Mouse (Mus musculus): ENCODE measurements around the gene Cnnm2. TPM values are rescaled to one million over a fixed set of nuclear protein-coding genes. Genes with fewer than 3 reads are reported as not detected.
"Not testable (repeated sequence)": the region's sequence is repeated elsewhere in the genome, so short reads cannot be mapped to it uniquely, and the experiment has no call there.

Cnnm2 gene
- polyA plus RNA-seq, 1 experiment from 2014 or later: 8.1 TPM

DNA sequence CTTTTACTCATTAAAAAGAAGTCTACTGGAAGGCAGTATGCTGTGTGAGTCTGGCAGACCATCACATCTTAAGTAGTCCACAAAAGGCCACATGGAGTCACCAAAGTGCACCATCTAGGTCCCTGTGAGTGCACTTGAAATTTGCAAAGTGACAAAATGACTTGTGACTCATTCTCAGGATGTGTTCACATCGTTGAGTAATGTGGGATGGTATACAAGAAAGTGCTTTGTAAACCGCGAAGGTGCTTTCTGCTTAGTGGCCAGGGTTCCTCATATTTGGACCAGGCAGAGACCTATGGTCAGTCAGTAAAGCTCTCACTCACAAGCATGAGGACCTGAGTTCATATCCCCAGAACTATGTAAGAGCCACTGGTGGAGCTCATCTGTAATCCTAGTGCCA, 13.6 kb upstream of the Cnnm2 start:
- Histone ChIP-seq H3K4me1 (ENCODE audit: control insufficient read depth, insufficient read depth, low read length) (0 out of 2 replicates have a peak, but pooled peaks cover 4% of the 10 kb centered on the region), H3K27me3 (ENCODE audit: control insufficient read depth, insufficient read depth, low read length) (no peaks in the 10 kb centered on the region), H3K4me2 (ENCODE audit: low read length) (no peak overlapping the region), H3K27ac (replicated peaks; ENCODE audit: low read depth, low read length) (no peak overlapping the region), H3K4me3 (replicated peaks; ENCODE audit: low read depth, low read length) (no peak overlapping the region), H3K36me3 (ENCODE audit: control insufficient read depth, insufficient read depth, low read length) (no peaks in the 10 kb centered on the region), H3K9me3 (ENCODE audit: control insufficient read depth, low read length) (no peaks in the 10 kb centered on the region), H3K9ac (replicated peaks; ENCODE audit: low read length) (no peak overlapping the region)
- no peak for ATAC-seq (ENCODE audit: low FRiP score, low TSS enrichment)
- DNase-seq: no peak
- WGBS: 91% methylated on average over 3 of the region's 3 CpGs

DNA sequence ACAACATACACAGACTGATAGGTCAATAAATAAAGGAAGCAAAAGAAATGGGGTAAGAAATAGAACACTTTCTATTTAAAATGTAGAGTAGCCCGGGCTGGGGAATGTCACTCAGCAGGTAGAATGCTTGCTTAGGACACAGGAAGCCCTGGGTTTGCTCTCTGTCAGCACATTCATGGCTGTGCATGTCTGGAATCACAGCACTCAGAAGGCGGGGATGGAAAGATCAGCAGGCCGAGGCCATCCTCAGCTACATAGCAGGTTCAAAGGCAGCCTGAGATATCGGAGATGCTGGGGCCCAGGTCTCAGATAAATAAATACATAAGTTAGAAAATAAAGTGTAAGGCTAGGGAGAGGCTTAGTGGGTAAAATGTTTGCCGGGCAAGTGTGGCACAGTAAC, 9.2 kb upstream of the Cnnm2 start:
- H3K4me2 ChIP-seq (ENCODE audit: low read length): no peak overlapping the region
- 92% methylated on average over 5 of the region's 5 CpGs for WGBS
- no peak overlapping the region for H3K4me3 ChIP-seq (replicated peaks; ENCODE audit: low read depth, low read length)
- no peak for ATAC-seq (ENCODE audit: low FRiP score, low TSS enrichment)
- no peaks in the 10 kb centered on the region for H3K36me3 ChIP-seq (ENCODE audit: control insufficient read depth, insufficient read depth, low read length)
- H3K4me1 ChIP-seq (ENCODE audit: control insufficient read depth, insufficient read depth, low read length): no peaks in the 10 kb centered on the region
- no peaks in the 10 kb centered on the region for H3K27me3 ChIP-seq (ENCODE audit: control insufficient read depth, insufficient read depth, low read length)
- no peak for DNase-seq
- no peak overlapping the region for H3K9ac ChIP-seq (replicated peaks; ENCODE audit: low read length)
- no peak overlapping the region for H3K27ac ChIP-seq (replicated peaks; ENCODE audit: low read depth, low read length)
- H3K9me3 ChIP-seq (ENCODE audit: control insufficient read depth, low read length): no peaks in the 10 kb centered on the region

DNA sequence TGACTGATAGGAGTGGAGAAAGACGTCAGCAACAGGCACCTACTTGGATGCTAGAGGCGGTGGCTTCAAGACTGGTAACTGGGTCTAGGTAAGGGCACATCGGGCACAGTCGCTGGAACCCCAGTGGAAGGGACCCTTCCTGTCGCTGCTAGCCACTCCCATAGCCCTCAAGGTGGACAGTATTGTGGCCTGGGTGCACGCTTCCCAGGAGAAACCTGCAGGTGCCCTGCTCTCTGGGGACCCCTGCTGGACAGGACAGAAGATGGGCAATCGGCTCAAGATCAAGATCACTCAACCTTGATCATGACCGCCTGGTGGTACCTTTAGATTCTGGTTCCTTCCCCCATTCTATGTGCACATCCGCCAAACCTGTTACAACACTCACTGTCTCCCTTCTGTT, 6.3 kb upstream of the Cnnm2 start:
- WGBS: 52% methylated on average over 9 of the region's 9 CpGs
- no peak overlapping the region for H3K27ac ChIP-seq (replicated peaks; ENCODE audit: low read depth, low read length)
- H3K9me3 ChIP-seq (ENCODE audit: control insufficient read depth, low read length): no peaks in the 10 kb centered on the region
- ATAC-seq (ENCODE audit: low FRiP score, low TSS enrichment) (no peak), DNase-seq (no peak)
- H3K36me3 ChIP-seq (ENCODE audit: control insufficient read depth, insufficient read depth, low read length): no peaks in the 10 kb centered on the region
- no peak overlapping the region for H3K4me3 ChIP-seq (replicated peaks; ENCODE audit: low read depth, low read length)
- H3K4me1 ChIP-seq (ENCODE audit: control insufficient read depth, insufficient read depth, low read length): no peaks in the 10 kb centered on the region
- no peak overlapping the region for H3K9ac ChIP-seq (replicated peaks; ENCODE audit: low read length)
- H3K27me3 ChIP-seq (ENCODE audit: control insufficient read depth, insufficient read depth, low read length): peaks cover 12% of the 10 kb centered on the region
- no peak overlapping the region for H3K4me2 ChIP-seq (ENCODE audit: low read length)

DNA sequence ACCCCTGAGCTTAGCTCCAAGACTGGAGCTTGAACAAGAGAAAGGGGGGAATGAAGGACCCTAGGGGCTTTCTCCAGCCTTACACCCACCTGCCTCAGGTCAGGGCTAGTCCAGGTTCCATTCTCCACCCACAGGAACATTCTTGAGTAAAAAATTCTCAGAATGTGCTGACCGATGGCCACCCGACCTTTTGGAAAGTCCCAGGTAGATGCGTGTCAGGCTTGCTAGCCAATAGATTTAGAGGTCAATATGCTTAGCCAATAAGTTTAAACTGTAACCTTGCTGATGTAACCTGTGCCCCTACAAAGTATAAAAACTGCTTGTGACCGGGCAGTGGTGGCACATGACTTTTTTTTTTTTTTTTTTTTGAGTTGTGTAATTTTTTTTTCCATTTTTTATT, 5.2 kb upstream of the Cnnm2 start:
- no peaks in the 10 kb centered on the region for H3K36me3 ChIP-seq (ENCODE audit: control insufficient read depth, insufficient read depth, low read length)
- DNase-seq (no peak), ATAC-seq (ENCODE audit: low FRiP score, low TSS enrichment) (no peak)
- 93% methylated on average over 4 of the region's 4 CpGs for WGBS
- no peaks in the 10 kb centered on the region for H3K4me1 ChIP-seq (ENCODE audit: control insufficient read depth, insufficient read depth, low read length)
- H3K9me3 ChIP-seq (ENCODE audit: control insufficient read depth, low read length): no peaks in the 10 kb centered on the region
- H3K9ac ChIP-seq (replicated peaks; ENCODE audit: low read length): no peak overlapping the region
- H3K4me2 ChIP-seq (ENCODE audit: low read length): no peak overlapping the region
- no peak overlapping the region for H3K4me3 ChIP-seq (replicated peaks; ENCODE audit: low read depth, low read length)
- H3K27ac ChIP-seq (replicated peaks; ENCODE audit: low read depth, low read length): no peak overlapping the region
- H3K27me3 ChIP-seq (ENCODE audit: control insufficient read depth, insufficient read depth, low read length): peaks cover 12% of the 10 kb centered on the region

DNA sequence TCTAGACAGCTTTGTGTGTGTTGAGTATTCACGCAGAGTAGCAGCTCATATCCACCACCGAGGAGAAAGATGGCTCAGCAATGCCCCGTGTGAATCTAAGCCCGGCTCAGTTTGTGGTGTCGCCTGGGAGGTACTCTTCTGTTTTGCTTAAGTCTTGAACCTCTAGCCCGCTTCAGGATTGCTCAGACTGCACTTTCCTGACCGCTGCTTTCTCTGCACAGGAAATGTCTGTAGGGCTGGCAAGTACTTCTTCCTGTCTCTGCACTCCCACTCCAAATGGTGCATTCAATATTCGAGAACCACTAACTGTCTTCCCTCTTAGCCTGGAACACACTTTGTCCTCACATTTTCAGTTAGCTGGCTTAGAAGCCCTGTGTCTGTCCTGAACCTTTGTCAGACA, 2.3 kb upstream of the Cnnm2 start:
- DNase-seq (no peak), ATAC-seq (ENCODE audit: low FRiP score, low TSS enrichment) (no peak)
- Histone ChIP-seq H3K9me3 (ENCODE audit: control insufficient read depth, low read length) (no peaks in the 10 kb centered on the region), H3K27ac (replicated peaks; ENCODE audit: low read depth, low read length) (no peak overlapping the region), H3K36me3 (ENCODE audit: control insufficient read depth, insufficient read depth, low read length) (no peaks in the 10 kb centered on the region), H3K9ac (replicated peaks; ENCODE audit: low read length) (no peak overlapping the region), H3K4me1 (ENCODE audit: control insufficient read depth, insufficient read depth, low read length) (peaks cover 14% of the 10 kb centered on the region), H3K4me2 (ENCODE audit: low read length) (no peak overlapping the region), H3K4me3 (replicated peaks; ENCODE audit: low read depth, low read length) (no peak overlapping the region), H3K27me3 (ENCODE audit: control insufficient read depth, insufficient read depth, low read length) (peaks cover 12% of the 10 kb centered on the region)
- WGBS: 69% methylated on average over 8 of the region's 8 CpGs

DNA sequence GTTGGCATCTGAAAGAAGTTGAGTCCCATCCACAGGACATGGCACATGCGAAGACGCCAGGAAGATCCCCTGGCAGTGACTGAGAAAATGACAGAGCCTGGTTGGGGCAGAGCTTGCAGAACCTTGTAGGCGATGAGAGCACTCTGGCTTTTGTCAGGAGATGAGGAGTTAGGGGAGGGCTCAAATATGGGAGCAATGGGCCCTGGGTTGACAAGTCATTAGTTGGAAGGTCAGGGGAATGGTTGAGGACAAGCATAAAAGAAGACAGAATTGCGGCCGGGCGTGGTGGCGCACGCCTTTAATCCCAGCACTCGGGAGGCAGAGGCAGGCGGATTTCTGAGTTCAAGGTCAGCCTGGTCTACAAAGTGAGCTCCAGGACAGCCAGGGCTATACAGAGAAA, 1.5 kb upstream of the Cnnm2 start:
- H3K4me3 ChIP-seq (replicated peaks; ENCODE audit: low read depth, low read length); ATAC-seq (ENCODE audit: low FRiP score, low TSS enrichment); H3K36me3 ChIP-seq (ENCODE audit: control insufficient read depth, insufficient read depth, low read length); H3K4me2 ChIP-seq (ENCODE audit: low read length); H3K27ac ChIP-seq (replicated peaks; ENCODE audit: low read depth, low read length); H3K9me3 ChIP-seq (ENCODE audit: control insufficient read depth, low read length); DNase-seq; H3K9ac ChIP-seq (replicated peaks; ENCODE audit: low read length): not testable (repeated sequence)
- 87% methylated on average over 10 of the region's 10 CpGs for WGBS
- H3K27me3 ChIP-seq (ENCODE audit: control insufficient read depth, insufficient read depth, low read length): peaks cover 12% of the 10 kb centered on the region
- peaks cover 22% of the 10 kb centered on the region for H3K4me1 ChIP-seq (ENCODE audit: control insufficient read depth, insufficient read depth, low read length)

DNA sequence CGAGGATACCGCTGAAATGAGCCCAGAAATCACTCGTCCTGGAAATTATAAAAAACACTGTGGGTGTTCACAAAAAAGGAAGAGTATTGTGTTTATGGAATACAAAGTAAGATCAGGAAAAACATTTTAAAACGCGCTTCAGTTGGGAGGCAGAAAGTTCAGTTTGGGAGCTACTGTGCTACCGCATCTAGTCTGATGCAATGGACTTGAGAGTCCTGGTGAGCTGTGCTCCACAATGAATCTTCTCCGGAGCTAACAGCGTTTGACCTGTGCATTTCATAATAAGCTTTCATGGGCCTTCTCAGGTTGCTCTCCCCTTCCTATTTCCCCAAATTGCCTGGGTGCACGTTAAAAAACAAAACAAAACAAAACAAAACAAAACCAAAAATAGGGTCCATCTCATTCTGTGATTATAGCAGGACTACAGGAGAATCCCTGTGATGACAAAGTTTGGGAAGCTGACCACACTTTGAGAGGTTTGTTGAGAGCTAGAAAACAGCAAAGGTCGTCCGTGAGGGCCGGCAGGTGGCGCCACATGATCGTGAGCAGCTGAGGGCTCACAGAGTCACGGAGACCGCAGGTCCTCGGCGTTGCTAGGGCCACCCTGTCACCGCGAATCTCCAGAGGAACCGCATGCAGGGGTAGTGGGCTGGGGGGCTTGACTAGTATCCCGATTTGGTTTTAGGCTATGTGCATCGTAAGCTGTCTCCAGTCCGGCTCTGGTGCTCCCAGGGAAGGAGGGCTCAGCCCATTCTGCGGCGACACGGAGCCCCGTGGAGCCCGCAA, 828 bp upstream of the Cnnm2 start:
- Histone ChIP-seq H3K4me1 (ENCODE audit: control insufficient read depth, insufficient read depth, low read length) (peaks cover 27% of the 10 kb centered on the region), H3K4me2 (ENCODE audit: low read length) (peak overlapping the region; percentile 100), H3K9me3 (ENCODE audit: control insufficient read depth, low read length) (no peaks in the 10 kb centered on the region), H3K27me3 (ENCODE audit: control insufficient read depth, insufficient read depth, low read length) (peaks cover 12% of the 10 kb centered on the region), H3K27ac (replicated peaks; ENCODE audit: low read depth, low read length) (peak overlapping the region; percentile 74), H3K4me3 (replicated peaks; ENCODE audit: low read depth, low read length) (peak overlapping the region; percentile 85), H3K9ac (replicated peaks; ENCODE audit: low read length) (peak overlapping the region; percentile 36), H3K36me3 (ENCODE audit: control insufficient read depth, insufficient read depth, low read length) (no peaks in the 10 kb centered on the region)
- DNase-seq: peak; percentile 93
- WGBS: 18% methylated on average over 29 of the region's 29 CpGs
- ATAC-seq (ENCODE audit: low FRiP score, low TSS enrichment): peak; percentile 65

DNA sequence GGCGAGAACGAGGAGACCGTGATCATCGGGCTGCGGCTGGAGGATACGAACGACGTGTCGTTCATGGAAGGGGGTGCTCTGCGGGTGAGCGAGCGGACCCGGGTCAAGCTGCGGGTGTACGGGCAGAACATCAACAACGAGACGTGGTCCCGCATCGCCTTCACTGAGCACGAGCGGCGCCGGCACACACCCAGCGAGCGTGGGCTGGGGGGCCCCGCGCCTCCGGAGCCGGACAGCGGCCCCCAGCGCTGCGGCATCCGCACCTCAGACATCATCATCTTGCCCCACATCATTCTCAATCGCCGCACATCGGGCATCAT, 535 bp downstream of the Cnnm2 start:
- under 1% methylated on average over 36 of the region's 36 CpGs for WGBS
- Histone ChIP-seq H3K27me3 (ENCODE audit: control insufficient read depth, insufficient read depth, low read length) (peaks cover 12% of the 10 kb centered on the region), H3K27ac (replicated peaks; ENCODE audit: low read depth, low read length) (peak overlapping the region; percentile 94), H3K9ac (replicated peaks; ENCODE audit: low read length) (peak overlapping the region; percentile 78), H3K4me1 (ENCODE audit: control insufficient read depth, insufficient read depth, low read length) (peaks cover 32% of the 10 kb centered on the region), H3K4me2 (ENCODE audit: low read length) (peak overlapping the region; percentile 100), H3K4me3 (replicated peaks; ENCODE audit: low read depth, low read length) (peak overlapping the region; percentile 85), H3K36me3 (ENCODE audit: control insufficient read depth, insufficient read depth, low read length) (no peaks in the 10 kb centered on the region), H3K9me3 (ENCODE audit: control insufficient read depth, low read length) (no peaks in the 10 kb centered on the region)
- ATAC-seq (ENCODE audit: low FRiP score, low TSS enrichment): no peak
- no peak for DNase-seq

DNA sequence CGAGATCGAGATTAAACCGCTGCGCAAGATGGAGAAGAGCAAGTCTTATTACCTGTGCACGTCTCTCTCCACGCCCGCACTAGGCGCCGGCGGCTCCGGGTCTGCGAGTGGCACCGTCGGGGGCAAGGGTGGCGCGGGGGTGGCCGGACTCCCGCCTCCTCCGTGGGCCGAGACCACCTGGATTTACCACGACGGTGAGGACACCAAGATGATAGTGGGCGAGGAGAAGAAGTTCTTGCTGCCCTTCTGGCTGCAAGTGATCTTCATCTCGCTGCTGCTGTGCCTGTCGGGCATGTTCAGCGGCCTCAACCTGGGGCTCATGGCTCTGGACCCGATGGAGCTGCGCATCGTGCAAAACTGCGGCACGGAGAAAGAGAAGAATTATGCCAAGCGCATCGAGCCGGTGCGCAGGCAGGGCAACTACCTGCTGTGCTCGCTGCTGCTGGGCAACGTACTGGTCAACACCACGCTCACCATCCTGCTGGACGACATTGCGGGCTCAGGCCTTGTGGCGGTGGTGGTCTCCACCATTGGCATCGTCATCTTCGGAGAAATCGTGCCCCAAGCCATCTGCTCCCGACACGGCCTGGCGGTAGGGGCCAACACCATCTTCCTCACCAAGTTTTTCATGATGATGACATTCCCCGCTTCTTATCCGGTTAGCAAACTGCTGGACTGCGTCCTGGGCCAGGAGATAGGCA, 1.0 kb downstream of the Cnnm2 start:
- Histone ChIP-seq H3K27me3 (ENCODE audit: control insufficient read depth, insufficient read depth, low read length) (peaks cover 12% of the 10 kb centered on the region), H3K4me3 (replicated peaks; ENCODE audit: low read depth, low read length) (peak overlapping the region; percentile 85), H3K4me1 (ENCODE audit: control insufficient read depth, insufficient read depth, low read length) (peaks cover 32% of the 10 kb centered on the region), H3K9ac (replicated peaks; ENCODE audit: low read length) (peak overlapping the region; percentile 78), H3K4me2 (ENCODE audit: low read length) (peak overlapping the region; percentile 100), H3K36me3 (ENCODE audit: control insufficient read depth, insufficient read depth, low read length) (no peaks in the 10 kb centered on the region), H3K9me3 (ENCODE audit: control insufficient read depth, low read length) (no peaks in the 10 kb centered on the region), H3K27ac (replicated peaks; ENCODE audit: low read depth, low read length) (peak overlapping the region; percentile 94)
- peak; percentile 58 for DNase-seq
- ATAC-seq (ENCODE audit: low FRiP score, low TSS enrichment): no peak
- WGBS: under 1% methylated on average over 50 of the region's 50 CpGs
